Mouse (Mus musculus): Measurements from ENCODE around the gene Dock6.

DNA sequence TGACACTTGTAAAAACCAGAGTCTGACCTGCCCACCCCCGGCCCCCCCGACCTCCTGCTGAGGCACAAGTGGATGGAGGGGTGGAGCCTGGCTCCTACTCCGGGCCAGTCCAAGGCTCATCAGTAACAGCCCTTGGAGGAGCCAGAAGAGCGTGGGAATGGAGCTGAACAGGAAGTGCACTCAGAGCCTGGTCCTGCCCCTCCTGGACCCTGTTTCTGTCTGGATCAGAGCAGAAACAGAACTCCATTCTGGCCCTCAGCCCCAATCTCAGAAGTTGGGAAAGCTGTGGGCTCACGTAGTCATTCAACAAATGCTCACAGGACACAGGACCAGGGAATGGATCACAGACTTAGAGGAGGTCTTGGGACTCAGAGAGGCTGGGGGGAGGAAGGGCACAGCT lies 10.0 kb downstream of the Dock6 start:
- no peak for TF ChIP-seq CTCF (IDR thresholded peaks at IDR 0.05; ENCODE audit: low read depth, low read length)
- TF ChIP-seq GATA1 (IDR thresholded peaks at IDR 0.05; ENCODE audit: borderline replicate concordance, low read length) = no peak
- no peak for TF ChIP-seq POLR2AphosphoS5 (IDR thresholded peaks at IDR 0.05; ENCODE audit: insufficient replicate concordance, low read depth, low read length)
- no peak for TF ChIP-seq GATA2 (IDR thresholded peaks at IDR 0.05; ENCODE audit: borderline replicate concordance, low read depth, low read length)
- TF ChIP-seq TAL1 (conservative IDR thresholded peaks at IDR 0.05; ENCODE audit: low read depth, low read length) = no peak
